Mouse (Mus musculus) erythroid progenitor cell, adult 5-6 weeks (primary cell): ENCODE data around the gene Rbl1. TPM values are rescaled to one million over a fixed set of nuclear protein-coding genes. Genes with fewer than 3 reads are reported as not detected.
"Not testable (repeated sequence)": the region's sequence is repeated elsewhere in the genome, so short reads cannot be mapped to it uniquely, and the experiment has no call there.

ENCODE experiments used
- ATAC-seq: replicated peaks from 2 replicates; pipeline ENCODE4 v1.8.0; 2016; ENCODE audit warnings: moderate number of reproducible peaks, mild to moderate bottlenecking, moderate TSS enrichment, inconsistent platforms; ENCODE audit not compliant: poor library complexity, low FRiP score, severe bottlenecking
- total RNA-seq, 2 experiments: library from RNA; stranded (forward) in 1 of 2; stranded (reverse) in 1 of 2; fragments of 150-400 nt in 1 of 2; fragments of 186-747, 209-891 nt in 1 of 2; gene quantifications; 2 replicates each; pipeline versions ENCODE4 v1.2.3 to v1.2.4; 2015 to 2017; ENCODE audit warnings: low replicate concordance in 2 of 2

Rbl1 gene
- total RNA-seq (2015; ENCODE audit: low replicate concordance) (129 and 132 TPM in 2 replicates), total RNA-seq (2017; ENCODE audit: low replicate concordance) (160 and 169 TPM in 2 replicates)

GRCm38 (mm10) chr2:157204366-157205218 is at the start of gene Rbl1:
Gene Rbl1 (minus strand): TSS chr2:157204534.
- ATAC-seq, result peak; percentile 85

GRCm38 (mm10) chr2:157248111-157248510 is 43.8 kb upstream of the Rbl1 start:
- ATAC-seq, result no peak

- ATAC-seq, result no peak
Observed at GRCm38 (mm10) chr2:157245603-157246002, 41.3 kb upstream of the Rbl1 start.

- no peak for ATAC-seq
Observed at GRCm38 (mm10) chr2:157245001-157245400, 40.7 kb upstream of the Rbl1 start.

- no peak for ATAC-seq
Observed at GRCm38 (mm10) chr2:157235946-157236345, 31.6 kb upstream of the Rbl1 start.

- not testable (repeated sequence) for ATAC-seq
Observed at GRCm38 (mm10) chr2:157221916-157222315, 17.6 kb upstream of the Rbl1 start.

- no peak for ATAC-seq
Observed at GRCm38 (mm10) chr2:157220108-157220507, 15.8 kb upstream of the Rbl1 start.

- no peak for ATAC-seq
Observed at GRCm38 (mm10) chr2:157211731-157212130, 7.4 kb upstream of the Rbl1 start.

- ATAC-seq, result peak; percentile 39
Observed at GRCm38 (mm10) chr2:157203459-157204365, 622 bp downstream of the Rbl1 start.

- ATAC-seq, result no peak
Observed at GRCm38 (mm10) chr2:157203026-157203425, 1.3 kb downstream of the Rbl1 start.

GRCm38 (mm10) chr2:157202361-157202760 is 2.0 kb downstream of the Rbl1 start:
- no peak for ATAC-seq

- no peak for ATAC-seq
Observed at GRCm38 (mm10) chr2:157201081-157201830, 3.1 kb downstream of the Rbl1 start.

- ATAC-seq, result not testable (repeated sequence)
Observed at GRCm38 (mm10) chr2:157198405-157198804, 5.9 kb downstream of the Rbl1 start.

- no peak for ATAC-seq
Observed at GRCm38 (mm10) chr2:157190651-157191050, 13.7 kb downstream of the Rbl1 start.

GRCm38 (mm10) chr2:157187223-157187622 is 17.1 kb downstream of the Rbl1 start:
- ATAC-seq, result no peak

GRCm38 (mm10) chr2:157186504-157186903 is 17.8 kb downstream of the Rbl1 start:
- no peak for ATAC-seq

- peak; percentile 73 for ATAC-seq
Observed at GRCm38 (mm10) chr2:157185022-157185660, 19.2 kb downstream of the Rbl1 start.

- no peak for ATAC-seq
Observed at GRCm38 (mm10) chr2:157178167-157178566, 26.2 kb downstream of the Rbl1 start.

GRCm38 (mm10) chr2:157176248-157176647 is 28.1 kb downstream of the Rbl1 start:
- no peak for ATAC-seq
